Mouse (Mus musculus): ENCODE measurements around the gene Fitm1. TPM values are rescaled to one million over a fixed set of nuclear protein-coding genes. Genes with fewer than 3 reads are reported as not detected.
A peak's percentile ranks its signal among the peaks of the same experiment; 100 is the strongest.

Fitm1 gene
- polyA plus RNA-seq, 1 experiment: not detected

DNA sequence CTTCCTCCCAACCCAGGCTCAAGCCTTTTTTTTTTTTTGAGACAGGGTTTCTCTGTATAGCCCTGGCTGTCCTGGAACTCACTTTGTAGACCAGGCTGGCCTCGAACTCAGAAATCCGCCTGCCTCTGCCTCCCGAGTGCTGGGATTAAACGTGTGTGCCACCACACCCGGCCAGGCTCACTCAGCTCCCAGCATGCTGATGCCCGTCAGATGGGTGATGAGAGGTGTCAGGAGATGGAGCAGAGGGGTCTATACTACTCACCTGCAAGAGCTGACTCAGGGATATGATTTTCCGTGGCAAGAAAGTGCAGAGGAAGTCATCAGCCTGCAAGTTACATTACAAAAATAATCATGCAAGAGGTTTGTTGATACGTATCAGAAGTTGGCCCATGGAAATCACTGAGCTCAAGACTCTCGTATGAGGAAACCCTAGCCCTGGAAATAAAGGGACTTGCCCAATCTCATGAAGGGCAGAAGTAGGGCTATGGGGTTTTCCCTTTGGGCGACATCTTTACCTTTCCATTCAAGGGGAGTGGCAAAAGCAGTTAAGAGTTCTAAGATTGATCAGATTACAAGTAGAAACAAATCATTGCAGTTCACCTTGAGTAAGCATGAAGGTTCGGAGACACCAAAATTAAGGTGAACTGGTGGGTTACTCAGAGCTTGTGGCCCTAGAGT lies 14.5 kb downstream of the Fitm1 start:
- TF ChIP-seq CTCF (IDR thresholded peaks at IDR 0.05; ENCODE audit: extremely low read depth, insufficient read depth, low read length) (no peak), POLR2A (IDR thresholded peaks at IDR 0.05; ENCODE audit: extremely low read depth, insufficient read depth, low read length) (no peak)
- Histone ChIP-seq H3K4me3 (ENCODE audit: insufficient read depth, low read length) (peak overlapping the region; percentile 72), H3K4me1 (ENCODE audit: control insufficient read depth, insufficient read depth, low read length) (no peaks in the 10 kb centered on the region; the same call in 1 of the 2 replicates), H3K27ac (ENCODE audit: insufficient read depth, low read length) (no peak overlapping the region)

DNA sequence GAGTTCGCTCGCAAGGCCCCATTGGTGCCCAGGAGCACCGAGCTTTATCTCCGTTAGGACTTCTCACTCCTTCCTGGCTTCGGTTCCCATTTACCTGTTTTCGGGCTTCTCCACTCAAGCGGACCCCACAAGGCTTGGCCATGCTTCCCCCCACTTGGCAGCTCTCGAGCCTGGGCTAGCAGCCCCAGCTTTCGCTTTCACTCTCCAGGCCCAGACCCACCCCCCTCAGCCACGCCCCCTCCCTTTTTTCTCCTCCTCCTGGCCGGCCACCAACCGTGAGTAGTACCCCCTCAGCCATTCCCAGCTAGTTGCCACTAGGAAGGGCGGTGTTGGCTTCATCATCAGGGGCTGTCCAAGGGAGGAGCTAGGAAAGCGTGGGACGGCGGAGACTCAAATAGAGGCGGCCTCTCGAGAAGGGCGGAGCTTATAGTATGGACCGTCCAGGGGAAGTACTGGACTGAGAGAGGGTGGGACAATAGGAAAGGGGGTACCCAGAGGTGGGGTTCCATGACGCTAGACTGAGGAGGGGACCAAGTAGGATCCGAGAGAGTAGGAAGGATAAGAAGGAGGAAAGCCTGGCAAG lies 15.4 kb downstream of the Fitm1 start, which contains the start of gene Psme2:
Gene Psme2 (minus strand): TSS at position 366 of the 583 bp plus-strand sequence.
- H3K27ac ChIP-seq (ENCODE audit: insufficient read depth, low read length): peak within 1 kb of the TSS; percentile 79
- no peaks in the 10 kb centered on the region; the same call in 1 of the 2 replicates for H3K4me1 ChIP-seq (ENCODE audit: control insufficient read depth, insufficient read depth, low read length)
- peak; percentile 80 for TF ChIP-seq POLR2A (IDR thresholded peaks at IDR 0.05; ENCODE audit: extremely low read depth, insufficient read depth, low read length)
- no peak for TF ChIP-seq CTCF (IDR thresholded peaks at IDR 0.05; ENCODE audit: extremely low read depth, insufficient read depth, low read length)
- H3K4me3 ChIP-seq (ENCODE audit: insufficient read depth, low read length): peak within 1 kb of the TSS; percentile 72

DNA sequence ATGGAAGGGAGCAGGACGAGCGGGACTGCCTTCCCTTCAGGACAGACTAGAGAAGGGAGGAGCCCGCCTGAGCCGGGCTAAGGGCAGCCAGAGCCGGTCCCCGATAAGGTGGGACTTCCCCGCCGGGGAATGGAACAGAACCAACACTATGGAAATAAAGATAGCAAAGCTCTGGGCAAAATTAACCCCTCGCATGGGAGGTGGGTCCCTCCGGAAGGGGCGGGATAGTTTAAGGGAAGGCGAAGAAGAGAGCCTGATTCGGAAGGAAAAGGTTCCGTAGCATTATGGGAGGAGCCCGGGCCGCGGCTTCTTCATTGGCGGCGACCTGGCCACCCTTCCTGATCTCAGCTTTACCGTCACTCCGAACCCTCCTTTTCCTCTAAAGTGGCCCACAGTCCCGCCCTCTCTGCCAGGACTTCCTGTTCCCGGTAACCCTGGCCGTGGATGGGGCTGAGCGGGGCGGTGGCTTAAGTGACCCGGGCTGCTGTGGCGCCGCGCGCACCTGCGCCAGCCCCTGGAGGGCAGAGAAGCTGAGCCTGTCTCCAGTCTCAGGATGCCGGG lies 16.0 kb downstream of the Fitm1 start, which contains the start of gene Rnf31:
Gene Rnf31 (plus strand): TSS at position 378 of the 561 bp plus-strand sequence.
- peak within 1 kb of the TSS; percentile 72 for H3K4me3 ChIP-seq (ENCODE audit: insufficient read depth, low read length)
- no peaks in the 10 kb centered on the region; the same call in 1 of the 2 replicates for H3K4me1 ChIP-seq (ENCODE audit: control insufficient read depth, insufficient read depth, low read length)
- H3K27ac ChIP-seq (ENCODE audit: insufficient read depth, low read length): peak within 1 kb of the TSS; percentile 79
- TF ChIP-seq POLR2A (IDR thresholded peaks at IDR 0.05; ENCODE audit: extremely low read depth, insufficient read depth, low read length) (peak; percentile 75), CTCF (IDR thresholded peaks at IDR 0.05; ENCODE audit: extremely low read depth, insufficient read depth, low read length) (no peak)

DNA sequence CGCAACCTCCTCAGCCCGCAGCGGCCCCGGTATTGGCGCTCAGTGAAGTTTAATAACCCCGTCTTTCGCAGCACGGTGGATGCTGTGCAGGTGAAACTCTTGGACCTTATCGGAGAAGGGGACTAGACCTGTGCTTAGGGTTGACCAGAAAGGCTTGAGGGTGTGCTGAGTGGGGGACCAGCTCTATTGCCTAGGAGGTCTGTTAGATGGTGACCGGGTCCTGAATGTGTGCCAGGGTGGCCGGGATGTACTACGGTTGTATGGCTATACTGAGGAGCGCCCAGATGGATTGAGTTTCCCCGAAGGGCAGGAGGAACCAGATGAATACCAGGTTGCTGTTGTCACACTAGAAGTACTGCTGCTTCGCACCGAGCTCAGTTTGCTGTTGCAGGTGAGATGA lies 16.8 kb downstream of the Fitm1 start:
- TF ChIP-seq CTCF (IDR thresholded peaks at IDR 0.05; ENCODE audit: extremely low read depth, insufficient read depth, low read length): no peak
- TF ChIP-seq POLR2A (IDR thresholded peaks at IDR 0.05; ENCODE audit: extremely low read depth, insufficient read depth, low read length): no peak
- Histone ChIP-seq H3K27ac (ENCODE audit: insufficient read depth, low read length) (no peak overlapping the region), H3K4me3 (ENCODE audit: insufficient read depth, low read length) (peak overlapping the region; percentile 72), H3K4me1 (ENCODE audit: control insufficient read depth, insufficient read depth, low read length) (no peaks in the 10 kb centered on the region; the same call in 1 of the 2 replicates)

DNA sequence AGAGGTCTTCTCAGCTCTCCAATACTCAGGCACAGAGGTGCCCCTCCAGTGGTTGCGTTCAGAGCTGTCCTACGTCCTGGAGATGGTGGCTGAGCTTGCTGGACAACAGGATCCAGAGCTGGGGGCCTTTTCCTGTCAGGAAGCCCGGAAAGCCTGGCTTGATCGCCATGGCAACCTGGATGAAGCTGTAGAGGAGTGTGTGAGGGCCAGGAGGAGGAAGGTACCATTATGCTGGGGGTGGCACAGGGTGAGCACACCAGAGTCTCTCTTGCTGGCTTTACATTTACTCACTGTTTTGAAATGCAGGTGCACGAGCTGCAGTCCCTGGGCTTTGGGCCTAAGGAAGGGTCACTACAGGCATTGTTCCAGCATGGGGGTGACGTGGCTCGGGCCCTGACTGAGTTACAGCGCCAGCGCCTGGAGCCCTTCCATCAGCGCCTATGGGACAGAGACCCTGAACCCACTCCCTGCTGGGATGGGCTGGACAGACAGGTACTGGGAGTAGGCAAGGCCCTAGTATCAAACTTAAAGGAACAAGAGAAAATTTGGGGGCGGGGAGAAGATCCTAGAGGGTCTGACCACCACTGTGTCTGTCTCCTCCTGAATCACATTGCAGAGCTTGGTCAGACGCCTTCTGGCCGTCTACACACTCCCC lies 20.7 kb downstream of the Fitm1 start:
- H3K4me3 ChIP-seq (ENCODE audit: insufficient read depth, low read length): no peak overlapping the region
- no peak overlapping the region for H3K27ac ChIP-seq (ENCODE audit: insufficient read depth, low read length)
- TF ChIP-seq CTCF (IDR thresholded peaks at IDR 0.05; ENCODE audit: extremely low read depth, insufficient read depth, low read length): no peak
- H3K4me1 ChIP-seq (ENCODE audit: control insufficient read depth, insufficient read depth, low read length): no peaks in the 10 kb centered on the region; the same call in 1 of the 2 replicates

DNA sequence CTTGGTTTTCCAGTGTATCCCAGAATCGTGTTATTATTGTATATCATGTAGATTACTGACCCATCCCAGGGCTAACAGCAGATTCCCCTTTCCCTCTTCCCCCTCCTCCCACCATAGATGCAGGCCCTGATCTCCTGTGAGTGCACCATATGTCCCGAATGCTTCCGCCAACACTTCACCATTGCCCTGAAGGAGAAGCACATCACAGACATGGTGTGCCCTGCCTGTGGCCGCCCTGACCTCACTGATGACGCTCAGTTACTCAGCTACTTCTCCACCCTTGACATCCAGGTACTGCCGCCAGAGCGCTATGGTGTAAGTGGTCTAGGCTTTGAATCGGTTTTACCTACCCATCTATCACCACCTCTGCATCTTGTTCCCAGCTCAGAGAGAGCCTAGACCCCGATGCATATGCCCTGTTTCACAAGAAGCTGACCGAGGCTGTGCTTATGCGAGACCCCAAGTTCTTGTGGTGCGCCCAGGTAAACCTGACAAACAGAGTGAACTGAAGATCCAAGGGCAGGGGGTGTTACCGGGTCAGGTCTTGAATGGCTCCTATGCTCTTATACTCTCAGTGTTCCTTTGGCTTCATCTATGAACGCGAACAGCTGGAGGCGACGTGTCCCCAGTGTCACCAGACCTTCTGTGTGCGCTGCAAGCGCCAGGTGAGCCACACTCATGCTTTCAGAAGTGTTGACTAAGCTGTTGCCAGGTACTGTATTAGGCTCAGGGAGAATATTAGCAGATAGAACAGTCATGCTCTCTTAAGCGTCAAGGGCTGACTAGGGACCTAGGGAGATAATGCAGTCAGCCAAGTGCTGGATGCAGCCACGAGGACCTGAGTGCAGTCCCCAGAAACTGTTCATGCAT lies 23.3 kb downstream of the Fitm1 start:
- Histone ChIP-seq H3K27ac (ENCODE audit: insufficient read depth, low read length) (no peak overlapping the region), H3K4me1 (ENCODE audit: control insufficient read depth, insufficient read depth, low read length) (no peaks in the 10 kb centered on the region), H3K4me3 (ENCODE audit: insufficient read depth, low read length) (no peak overlapping the region)
- no peak for TF ChIP-seq POLR2A (IDR thresholded peaks at IDR 0.05; ENCODE audit: extremely low read depth, insufficient read depth, low read length)
- no peak for TF ChIP-seq CTCF (IDR thresholded peaks at IDR 0.05; ENCODE audit: extremely low read depth, insufficient read depth, low read length)

DNA sequence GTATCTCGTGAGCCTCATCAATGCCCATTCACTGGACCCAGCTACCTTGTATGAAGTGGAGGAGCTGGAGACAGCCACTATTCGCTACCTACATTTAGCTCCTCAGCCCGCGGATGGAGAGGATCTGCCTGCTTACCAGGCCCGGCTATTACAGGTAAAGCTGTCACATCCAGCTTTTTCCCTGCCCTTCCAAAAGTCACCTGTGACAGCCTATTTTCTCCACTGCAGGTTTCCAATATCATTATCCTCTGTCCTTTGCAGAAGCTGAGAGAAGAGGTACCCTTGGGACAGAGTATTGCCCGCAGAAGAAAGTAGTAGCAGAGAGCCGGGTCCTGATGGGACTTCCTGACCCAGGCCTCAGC lies 27.8 kb downstream of the Fitm1 start, which contains the start of gene Irf9:
Gene Irf9 (plus strand): TSS at position 301 of the 362 bp plus-strand sequence.
- Histone ChIP-seq H3K4me3 (ENCODE audit: insufficient read depth, low read length) (0 out of 2 replicates have a peak within 1 kb of the TSS, but pooled peaks have one; percentile 1), H3K4me1 (ENCODE audit: control insufficient read depth, insufficient read depth, low read length) (no peaks in the 10 kb centered on the region), H3K27ac (ENCODE audit: insufficient read depth, low read length) (no peak within 1 kb of the TSS)
- TF ChIP-seq CTCF (IDR thresholded peaks at IDR 0.05; ENCODE audit: extremely low read depth, insufficient read depth, low read length): no peak
- no peak for TF ChIP-seq POLR2A (IDR thresholded peaks at IDR 0.05; ENCODE audit: extremely low read depth, insufficient read depth, low read length)

DNA sequence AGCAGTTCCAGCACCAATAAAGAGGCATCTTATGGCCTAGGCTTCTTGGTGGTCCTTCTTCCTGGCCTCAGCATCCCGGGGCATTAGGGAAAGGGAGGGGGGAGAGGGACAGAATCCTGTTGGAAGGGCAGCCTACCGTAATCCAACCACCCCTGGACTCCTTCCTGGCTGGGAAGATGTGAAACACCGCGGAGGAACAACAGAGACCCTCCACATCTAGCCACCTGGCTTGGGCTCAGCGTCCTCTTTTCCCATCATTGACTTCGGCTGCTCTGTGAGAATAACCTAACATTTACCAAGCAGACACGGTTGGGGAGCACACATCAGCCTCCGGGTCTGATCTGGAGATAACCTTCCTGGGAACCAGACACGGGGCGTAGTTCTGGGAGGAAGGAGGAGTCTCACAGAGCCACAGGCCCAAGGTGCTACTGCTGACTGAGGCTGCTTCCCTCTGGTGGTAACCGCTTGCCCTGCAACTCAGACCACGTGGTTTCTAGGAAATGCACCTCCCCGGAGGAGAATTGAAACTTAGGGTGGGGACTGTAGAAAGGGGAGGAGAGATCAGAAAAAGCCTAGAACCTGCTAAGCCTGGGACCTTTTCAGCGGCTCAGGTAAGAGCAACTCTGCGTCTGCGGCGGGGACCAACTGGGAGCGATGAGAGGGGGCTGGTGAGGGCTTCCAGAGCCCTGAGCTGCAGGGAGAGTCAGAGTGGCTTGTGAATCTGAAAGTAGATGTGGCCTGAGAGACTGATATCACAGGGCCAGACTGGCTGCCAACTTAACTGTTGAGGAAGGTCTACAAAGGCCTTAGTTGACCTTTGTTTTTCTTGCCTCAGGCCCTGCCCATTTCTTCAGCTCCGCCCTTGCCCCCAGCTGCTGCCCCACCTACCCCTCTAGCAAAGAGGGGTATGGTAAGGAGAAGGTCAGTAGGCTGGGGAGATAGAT lies 28.5 kb downstream of the Fitm1 start:
- Histone ChIP-seq H3K4me1 (ENCODE audit: control insufficient read depth, insufficient read depth, low read length) (no peaks in the 10 kb centered on the region), H3K27ac (ENCODE audit: insufficient read depth, low read length) (no peak overlapping the region), H3K4me3 (ENCODE audit: insufficient read depth, low read length) (0 out of 2 replicates have a peak overlapping the region, but pooled peaks have one; percentile 1)
- peak; percentile 84 for TF ChIP-seq CTCF (IDR thresholded peaks at IDR 0.05; ENCODE audit: extremely low read depth, insufficient read depth, low read length)
- TF ChIP-seq POLR2A (IDR thresholded peaks at IDR 0.05; ENCODE audit: extremely low read depth, insufficient read depth, low read length): peak; percentile 31; the same call in 1 of the 2 replicates
